Mouse (Mus musculus) R1 (cell line): ENCODE measurements at regions not wholly inside any gene's neighbourhood (a gene's known extent, or its start where the extent isn't known, plus 50 kb on each side); places are given as distances from the start of the nearest gene placed in this dataset.

Experiments used
- DNase-seq: peaks from one replicate; pipeline ENCODE4 v3.0.0-alpha.2; 2018; ENCODE audit warnings: low read depth, low spot score

DNA sequence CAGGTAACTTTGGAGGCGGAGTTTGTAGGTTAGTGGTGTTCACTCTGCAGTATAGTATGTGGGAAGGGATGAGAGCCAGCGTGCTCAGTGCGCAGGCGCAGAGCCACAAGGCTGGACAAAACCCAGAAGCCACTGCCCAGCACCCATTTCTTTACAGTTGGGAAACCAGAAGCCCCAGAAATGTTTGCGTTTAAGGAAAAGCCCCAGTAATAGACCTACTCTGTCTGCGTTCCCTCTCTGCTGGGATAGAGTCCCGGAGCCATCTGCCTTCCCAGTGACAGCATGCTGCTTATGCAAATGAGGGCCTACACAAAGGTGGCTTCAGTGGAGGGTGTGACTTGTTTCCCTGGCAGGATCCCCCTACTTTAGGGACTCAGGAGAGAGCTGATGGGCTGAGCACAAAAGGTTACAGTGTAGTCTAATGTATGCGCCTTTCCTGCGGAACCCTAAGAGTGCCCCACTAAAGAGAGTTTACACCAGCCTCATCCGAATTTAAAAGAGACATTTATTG is 456.0 kb downstream of the Irx1 start:
- peak; percentile 87 for DNase-seq

DNA sequence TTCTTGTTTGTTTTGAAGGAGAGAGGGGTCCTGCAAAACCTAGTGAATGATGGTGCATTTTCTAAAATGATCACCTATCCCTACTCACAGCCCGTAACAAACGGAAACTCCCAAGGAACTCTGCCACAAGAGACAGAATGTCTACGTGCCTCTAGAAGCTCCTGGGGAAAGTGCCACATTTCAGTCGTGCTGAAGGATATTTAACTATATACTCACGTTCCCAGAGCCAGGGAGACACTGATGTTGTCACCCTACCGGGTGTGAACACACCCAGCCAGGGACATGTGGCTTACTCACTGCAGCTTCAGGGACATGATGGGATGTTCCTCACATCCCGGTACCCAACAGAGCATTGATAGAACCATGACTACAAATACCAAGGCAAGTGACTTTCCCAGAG is 456.7 kb downstream of the Irx1 start:
- no peak for DNase-seq

DNA sequence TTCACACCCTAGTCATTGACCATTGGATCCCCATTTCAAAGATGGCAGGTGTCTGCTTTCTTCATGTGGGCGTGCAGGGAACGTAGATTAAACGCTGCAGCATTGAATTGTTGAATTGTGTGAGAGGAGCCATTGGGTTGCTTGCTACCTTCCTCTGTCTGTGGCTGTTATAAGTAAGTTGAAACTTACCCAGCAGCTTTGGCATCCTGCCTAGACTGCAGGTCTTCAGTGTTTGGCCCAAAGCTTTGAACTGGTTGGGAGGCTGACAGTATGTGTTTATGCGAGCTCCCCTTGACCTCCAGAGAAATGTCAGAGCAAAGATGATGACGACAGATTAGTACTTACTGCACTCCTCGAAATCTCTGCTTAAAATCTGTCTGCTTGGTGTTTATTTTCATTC is 473.8 kb downstream of the Irx1 start:
- no peak for DNase-seq

DNA sequence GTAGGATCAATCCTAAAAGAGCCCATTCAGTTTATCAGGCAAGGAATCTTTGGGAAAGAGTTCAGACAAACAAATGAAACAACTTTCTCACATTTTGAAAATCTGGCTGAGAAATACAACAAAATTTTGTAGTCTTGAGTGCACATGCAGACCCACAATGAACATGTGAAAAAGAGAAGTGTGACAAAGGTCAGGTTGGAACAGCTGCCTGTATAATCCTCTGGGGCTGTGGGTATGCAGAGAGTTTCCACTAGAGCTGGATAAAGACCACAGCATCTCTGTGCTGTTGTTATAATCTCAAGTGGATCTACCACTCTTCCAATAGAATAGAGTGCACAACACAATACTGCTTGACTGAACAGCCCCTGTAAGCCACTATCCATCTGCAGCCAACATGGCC is 482.3 kb downstream of the Irx1 start:
- DNase-seq: no peak

DNA sequence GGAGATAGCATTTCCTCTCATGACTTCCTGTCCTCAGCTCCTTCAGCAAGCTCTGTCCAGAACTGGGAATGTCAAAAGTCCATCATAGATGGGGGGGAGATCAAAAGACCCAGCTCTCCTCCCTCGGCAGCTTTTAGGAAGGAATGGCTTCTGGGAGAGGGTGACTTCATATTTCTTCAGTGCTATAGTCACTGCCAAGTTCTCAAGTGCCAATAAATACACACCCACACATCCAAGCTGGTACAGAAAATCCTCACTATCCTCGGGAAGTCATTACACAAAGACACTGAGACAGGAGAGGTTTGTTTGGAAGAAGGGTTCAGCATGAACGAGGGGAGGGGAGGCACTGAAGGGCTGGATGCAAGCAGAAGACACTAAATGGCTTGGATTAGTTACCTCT is 502.0 kb downstream of the Irx1 start:
- no peak for DNase-seq

DNA sequence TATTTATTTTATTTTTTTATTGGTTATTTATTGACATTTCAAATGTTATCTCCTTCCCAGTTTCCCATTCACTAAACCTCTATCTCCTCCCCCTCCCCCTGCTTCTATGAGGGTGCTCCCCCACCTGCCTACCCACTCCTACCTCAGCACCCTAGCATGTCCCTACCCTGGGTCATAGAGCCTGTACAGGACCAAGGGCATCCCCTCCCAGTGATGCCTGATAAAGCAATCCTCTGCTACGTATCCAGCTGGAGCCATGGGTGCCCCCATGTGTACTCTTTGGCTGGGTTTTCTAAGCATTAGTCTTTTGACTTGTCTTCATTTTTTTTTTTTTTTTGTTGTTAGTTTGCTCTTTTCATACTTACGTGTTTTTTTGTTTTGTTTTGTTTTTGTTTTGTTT is 502.9 kb downstream of the Irx1 start:
- no peak for DNase-seq

DNA sequence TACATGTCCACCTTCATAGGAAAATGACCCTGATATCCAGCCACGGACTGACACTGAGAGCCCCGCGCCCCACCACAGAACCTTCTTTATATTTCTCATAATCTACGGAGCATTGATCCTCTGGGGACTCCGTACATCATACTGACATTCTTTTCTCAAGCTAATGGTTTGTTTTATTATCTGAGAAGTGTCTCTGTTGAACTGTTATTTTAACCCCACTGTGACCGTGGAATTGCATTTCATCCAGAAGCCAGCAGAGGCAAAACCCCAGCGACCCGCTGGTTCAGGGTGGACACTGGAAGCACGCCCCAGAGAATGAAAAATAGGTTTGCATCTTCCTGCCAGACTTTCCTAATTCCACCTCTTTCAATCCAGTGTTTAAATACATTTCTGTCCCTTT is 503.4 kb downstream of the Irx1 start:
- no peak for DNase-seq

DNA sequence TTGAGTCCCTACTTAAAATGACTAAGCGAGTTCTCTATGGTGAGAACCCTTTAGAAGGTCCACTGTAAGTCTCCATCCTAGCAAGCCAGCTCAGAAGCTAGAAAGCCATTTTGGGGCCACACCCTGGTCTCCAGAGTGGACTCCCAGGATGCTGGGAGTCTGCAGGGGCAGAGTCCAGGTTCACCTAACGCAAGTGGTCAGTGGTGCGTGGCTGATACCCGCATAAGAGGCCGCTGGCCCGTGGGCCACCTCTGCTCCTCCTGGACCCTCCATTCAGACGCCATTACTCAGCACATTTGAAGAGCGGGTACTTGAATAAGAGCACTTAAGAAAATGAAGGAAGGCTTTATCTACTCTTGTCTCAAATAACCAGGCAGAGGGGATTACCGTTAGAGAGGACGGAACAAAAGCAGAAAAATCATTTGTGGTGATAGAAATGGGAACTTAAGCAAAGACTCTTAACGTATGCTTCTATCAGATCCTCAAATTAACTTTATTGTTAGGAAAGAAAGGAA is 504.4 kb downstream of the Irx1 start:
- no peak for DNase-seq

DNA sequence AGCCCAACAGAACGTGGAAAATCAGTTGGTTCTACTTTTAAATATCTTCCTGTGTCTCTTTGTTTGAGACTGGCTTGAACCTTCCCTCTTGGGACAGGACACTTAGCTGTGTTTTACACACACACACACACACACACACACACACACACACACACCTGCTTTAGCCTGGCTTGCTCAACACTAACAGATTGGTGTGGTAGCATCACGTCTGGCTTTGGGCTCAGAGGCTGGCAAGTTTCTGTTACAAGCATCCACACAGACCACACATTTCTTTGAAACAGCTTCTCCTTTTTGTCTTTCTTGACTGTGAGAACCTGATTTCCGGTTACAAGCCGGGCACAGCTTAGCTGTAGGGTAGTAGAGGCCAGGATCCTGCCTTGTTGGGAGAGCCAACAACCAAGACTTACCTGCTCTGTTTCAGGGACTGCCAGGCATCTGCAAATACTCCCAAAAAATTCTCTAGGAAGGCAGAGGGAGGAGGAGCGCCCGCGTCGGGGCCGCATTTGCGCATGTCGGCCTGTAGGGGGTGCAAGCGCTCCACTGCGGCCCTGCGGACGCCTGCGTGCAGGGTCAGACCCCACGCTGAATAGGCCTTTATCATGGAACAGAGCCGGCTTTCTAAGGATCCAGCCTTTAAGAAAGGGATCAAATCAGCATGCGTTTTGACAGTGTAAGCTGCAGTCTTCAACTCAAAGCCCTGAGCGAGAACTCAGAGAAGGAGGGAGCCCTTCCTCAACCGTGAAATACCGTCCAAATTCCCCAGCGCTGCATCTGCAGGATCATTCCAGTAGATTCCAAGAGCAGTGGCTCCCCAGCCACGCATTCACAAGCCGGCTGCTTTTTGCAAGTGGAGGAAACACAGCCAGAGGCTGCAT is 505.2 kb downstream of the Irx1 start:
- peak; percentile 91 for DNase-seq

DNA sequence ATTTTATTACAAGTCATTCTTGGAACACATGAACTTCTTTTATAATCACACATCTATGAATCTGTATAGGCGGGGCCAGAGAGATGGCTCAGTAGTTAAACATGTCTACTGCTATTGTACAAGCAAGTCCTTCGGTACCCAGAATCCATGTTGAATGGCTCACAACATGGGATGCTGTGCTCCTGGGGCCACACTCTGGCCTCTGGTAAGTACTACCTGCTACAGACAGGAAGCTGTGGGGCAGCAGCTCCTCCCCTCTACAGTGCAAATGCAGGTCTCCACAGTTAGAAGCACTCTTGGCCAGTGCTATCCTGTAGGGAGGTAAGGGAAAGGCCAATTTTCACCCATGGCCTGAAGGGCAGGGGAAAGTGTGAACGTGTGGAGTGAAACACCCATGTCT is 506.0 kb downstream of the Irx1 start:
- DNase-seq: no peak

DNA sequence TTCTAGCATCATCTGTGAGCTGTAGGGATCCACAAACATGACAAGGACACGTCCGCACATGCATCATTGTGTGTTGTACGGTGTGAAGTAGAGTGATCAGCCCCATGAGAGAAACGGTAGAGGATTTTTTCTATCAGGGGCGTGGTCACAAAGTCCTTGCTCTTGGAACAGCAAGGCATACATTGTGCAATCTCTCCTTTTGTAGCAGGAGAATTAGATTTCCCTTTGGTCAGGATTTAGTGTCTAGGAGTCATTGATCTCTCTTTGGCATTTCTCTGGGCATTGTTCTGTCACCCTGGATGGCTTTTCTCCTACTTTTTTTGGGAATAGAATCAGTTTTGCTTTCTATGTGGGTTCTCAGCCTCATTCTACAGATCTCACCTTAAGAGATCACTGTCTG is 511.3 kb downstream of the Irx1 start:
- no peak for DNase-seq

DNA sequence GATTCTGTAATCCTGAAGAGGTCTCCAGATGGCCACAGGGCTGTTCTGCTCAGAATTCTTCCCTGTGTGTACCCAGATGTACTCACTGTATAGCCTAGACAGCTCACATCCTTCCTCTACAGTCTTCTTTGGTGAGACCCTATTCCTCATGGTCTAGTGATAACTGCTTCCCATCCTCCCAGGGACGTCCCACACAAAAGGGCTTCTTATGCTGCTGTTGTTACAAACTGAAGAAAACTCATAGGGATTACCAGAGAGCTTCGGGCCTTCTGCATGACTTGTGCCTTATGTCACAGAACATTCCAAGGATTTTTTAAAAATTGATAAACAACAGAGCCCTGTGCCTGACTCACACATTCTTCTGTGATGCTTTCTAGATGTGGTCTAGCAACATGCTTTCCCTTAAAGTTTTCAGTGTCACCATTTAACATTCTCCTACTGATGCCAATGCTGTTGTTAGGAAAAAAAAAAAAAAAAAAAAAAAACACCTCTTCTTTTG is 525.9 kb downstream of the Irx1 start:
- no peak for DNase-seq

DNA sequence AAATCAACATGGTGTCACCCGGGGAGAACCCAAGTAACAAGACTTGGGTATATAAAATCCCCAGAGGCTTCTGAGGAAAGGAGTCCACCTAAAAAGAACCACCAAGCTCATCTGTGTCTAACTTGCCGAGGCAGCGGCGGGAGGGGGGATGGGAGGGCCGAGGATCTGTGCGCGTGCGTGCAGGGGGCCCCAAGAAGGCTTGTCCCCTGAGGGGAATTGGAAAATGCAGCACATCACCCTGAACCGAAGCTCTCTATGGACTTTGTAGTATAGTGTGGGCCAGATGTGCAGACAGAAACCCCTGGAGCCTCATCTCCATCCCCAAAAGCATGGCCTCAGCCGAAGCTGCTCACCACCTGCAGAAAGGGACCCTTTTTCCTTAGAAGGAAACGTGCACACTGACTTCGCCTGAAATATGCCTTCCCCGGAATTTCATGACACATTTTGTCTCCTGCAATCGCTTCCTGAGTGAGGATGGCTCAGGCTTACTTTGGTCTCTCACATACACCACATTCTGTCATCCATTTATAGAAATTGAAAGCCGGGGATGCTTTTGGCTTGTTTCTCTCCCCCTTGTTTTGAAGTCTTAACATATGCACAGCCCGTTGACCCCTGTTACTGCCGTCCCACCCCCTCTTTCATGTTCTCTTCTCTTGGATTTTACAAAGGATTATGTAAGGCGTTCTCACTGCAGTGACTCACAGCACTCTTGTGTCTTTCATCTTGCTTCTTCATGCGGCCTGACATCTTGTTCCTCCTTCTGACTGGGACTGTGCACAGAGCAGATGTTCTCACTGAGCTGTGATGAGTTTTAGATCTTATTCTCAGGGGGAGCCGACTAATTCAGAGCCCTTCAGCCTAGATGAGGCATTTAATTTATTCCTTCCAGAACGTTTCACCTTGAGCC is 559.6 kb downstream of the Irx1 start:
- no peak for DNase-seq

DNA sequence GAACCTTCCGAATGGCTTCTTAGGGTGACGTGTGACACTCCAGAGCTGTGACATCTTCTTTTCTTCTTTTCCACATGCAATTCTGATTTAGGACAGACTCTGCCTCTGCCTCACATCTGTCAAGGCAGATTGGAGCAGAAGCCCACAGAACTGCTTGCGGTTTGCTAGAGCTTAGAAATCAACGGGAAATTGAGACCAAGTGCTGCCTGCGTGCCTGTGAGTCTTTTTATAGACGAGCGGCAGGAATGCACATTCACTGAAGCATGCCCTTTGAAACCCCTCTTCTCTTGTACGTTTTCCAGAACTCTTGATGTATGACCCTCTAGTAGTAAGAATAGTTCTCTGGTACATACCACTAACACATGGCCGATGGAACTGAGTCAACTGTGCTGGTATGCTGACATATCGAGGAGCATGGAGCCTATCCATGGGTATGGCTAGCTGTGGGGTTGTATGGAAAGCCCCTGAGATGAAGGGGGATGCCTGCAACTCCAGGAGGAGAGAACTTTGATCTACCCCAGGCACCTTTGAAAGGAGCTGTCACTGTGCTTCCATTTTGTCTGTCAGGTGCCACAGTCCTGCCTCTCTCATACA is 552.2 kb upstream of the Adamts16 start:
- DNase-seq: no peak

DNA sequence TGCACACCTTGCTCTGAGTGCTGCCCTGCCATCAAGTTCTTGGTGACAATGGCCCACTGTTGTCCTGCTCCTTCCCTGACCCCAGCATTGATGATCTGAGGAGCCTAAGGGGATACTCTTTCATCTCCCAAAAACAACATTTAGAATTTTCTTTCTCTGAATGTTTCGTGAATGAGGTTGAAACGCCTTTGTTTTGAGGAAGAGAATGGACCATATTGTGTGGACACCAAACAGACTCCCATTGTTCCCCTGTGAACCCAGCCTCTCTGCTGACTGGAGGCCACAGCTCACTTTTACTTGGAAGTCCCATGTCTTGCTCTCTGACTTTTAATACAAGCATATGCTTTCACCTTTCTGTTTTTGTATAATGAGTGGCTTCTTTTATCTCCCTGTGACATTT is 537.0 kb upstream of the Adamts16 start:
- DNase-seq: no peak

DNA sequence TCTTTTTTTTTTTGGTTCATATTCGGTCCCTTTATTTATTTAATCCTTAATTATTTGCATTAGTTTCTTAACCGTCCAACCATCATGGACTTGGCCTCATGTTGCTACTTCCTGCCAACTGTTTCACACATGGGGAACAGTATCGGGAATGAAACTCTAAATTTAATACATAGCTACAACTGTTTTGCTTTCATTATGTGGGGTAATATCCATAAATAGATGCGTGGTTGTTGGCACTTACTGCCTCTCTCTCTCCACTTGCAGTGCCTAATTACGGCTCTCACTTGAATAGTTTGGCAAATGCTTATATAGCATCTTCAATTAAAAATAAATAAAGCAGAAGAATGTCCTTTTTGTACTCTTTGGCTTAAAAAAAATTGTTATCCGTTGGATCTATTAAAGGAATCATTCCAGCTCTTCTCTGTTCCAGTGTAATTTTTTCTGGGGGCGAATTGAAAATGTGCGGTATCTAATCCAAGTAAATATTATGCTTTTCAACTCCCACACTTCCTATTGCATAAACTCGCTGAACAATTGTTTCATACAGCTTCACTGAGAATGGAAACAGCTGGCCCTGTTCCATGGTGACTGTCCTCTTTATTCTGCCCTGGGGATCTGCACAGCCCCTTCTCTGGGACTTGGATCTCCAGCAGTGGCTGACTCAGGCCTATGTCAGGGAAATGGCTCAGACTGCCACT is 534.4 kb upstream of the Adamts16 start:
- no peak for DNase-seq

DNA sequence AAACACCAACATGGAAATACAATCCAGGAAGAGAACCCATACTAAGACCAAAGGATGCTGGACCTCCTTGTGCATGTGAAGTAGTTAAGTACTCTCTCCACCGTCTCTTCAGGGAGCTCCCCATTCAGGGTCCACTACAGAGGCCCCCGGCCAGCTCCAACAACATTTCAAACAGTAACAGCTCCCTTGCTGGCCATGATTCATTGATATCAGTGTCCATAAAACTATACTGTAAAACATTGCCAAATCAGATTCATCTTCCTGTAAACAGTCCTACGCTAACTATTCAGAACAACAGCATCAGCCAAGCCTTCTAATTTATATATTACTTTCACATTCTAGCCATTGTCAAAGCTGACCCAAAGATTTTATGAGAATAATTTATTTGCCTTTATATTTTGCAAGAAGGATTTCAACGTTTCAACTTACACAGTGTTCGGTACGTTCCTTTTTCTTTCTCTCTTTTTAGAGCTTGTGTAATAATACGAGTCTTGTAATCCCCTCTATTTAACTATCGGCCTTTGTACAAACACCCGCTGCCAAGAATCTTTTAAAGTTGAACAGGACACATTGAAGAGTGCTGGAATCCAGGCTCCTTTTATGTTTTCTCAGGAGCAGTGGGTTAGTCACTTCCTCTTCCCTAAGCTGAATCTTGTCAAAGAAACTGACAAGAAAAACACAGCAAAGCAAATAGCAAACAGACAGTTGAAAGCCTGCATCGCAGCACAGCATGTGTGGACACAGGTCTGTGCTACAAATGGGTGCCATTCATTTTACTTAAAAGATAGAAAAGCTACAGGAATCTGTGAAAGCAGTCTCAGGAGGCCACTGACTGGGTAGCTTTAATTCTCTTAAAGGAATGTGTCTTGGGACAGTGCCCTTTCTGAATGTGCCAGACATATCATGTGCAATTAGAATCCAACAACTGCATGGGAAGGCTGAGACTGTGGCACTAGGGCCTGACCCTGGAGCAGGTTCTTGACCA is 531.4 kb upstream of the Adamts16 start:
- no peak for DNase-seq

DNA sequence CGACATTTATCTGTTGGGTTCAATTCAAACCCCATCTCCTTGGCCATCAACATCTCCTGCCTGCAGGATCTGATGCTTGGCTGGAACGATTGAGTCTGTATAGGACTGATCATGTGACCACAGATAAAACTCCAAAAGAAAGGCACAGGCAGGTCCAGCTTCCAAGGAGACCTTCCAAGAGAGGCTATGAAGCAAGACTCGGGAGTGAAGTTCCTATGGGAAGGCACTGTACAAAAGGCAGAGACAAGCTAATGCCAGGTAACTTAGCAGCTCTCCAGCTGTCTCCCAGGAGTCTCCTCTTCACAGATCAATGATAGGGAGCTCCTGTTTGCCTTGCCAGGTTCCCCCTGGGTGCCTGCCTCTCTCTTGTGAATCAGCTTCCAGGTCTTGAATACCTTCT is 528.2 kb upstream of the Adamts16 start:
- DNase-seq: no peak

DNA sequence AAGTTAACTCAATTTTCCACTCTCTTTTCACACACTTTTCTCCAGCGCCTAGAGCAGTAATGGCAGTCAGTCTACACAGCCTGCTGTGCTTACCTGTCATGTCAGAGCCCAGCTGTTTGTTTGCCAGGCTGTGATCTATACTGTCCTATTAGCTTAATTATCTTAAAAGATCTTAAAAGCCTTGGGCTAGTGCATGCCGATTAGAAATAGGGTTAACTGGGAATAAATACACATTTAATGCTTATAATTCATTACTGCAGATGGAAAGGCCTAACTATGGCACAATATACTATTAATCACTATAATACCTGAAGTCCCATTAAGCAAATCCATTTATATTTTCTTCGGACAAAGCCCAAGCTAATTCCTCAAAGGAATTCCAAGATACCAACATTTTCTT is 523.6 kb upstream of the Adamts16 start:
- DNase-seq: no peak

DNA sequence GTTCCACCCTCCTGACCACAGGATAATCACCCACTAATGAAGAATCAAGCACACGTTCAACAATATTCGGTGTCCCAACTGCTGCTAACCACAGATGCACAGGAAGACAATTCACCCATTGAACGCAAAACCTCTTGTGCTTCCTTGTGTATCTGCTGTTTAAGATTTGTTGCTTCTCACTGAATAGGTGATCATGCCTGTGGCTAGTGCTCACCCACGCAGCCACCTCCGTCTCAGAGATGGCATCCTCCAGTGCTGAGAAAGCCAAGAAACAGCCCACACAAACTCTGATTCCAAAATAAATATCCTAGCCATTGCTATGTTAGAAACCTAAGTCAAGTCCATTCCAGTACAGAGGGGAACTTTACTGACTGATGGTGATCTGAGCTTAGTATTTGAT is 520.7 kb upstream of the Adamts16 start:
- DNase-seq: no peak
